Mouse (Mus musculus) mesoderm, embryonic 11.5 days (tissue): ENCODE data around the gene Atp5k.
A peak's percentile ranks its signal among the peaks of the same experiment; 100 is the strongest.

Experiments used
- DNase-seq: peaks from one replicate; pipeline ENCODE4 v3.0.0-alpha.2; 2012; ENCODE audit warnings: low read depth, low spot score

Atp5k gene

GRCm38 (mm10) chr5:108427186-108427585 is 7.1 kb downstream of the Atp5k start:
- peak; percentile 44 for DNase-seq

- DNase-seq: no peak
Measured at GRCm38 (mm10) chr5:108423427-108423826, 10.8 kb downstream of the Atp5k start.

DNA sequence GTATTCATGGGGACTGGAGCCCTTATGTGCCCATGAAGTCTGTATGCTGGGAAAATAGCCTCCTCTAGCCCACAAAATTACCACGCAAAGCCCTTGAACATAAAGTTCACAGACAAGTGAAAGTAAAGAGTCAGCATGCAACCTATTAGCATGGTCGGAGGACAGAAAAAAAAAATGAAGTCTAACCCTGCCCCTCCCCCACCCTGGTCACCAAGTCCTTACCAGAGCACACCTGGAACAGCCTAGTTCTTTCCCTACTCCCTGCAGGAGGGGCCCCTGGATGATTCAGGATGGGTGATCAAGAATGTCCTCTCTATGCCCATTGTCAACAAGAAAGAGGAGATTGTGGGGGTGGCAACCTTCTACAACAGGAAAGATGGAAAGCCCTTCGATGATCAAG is 11.5 kb downstream of the Atp5k start:
- DNase-seq: no peak

GRCm38 (mm10) chr5:108414711-108415110 is 19.5 kb downstream of the Atp5k start:
- DNase-seq: no peak

DNA sequence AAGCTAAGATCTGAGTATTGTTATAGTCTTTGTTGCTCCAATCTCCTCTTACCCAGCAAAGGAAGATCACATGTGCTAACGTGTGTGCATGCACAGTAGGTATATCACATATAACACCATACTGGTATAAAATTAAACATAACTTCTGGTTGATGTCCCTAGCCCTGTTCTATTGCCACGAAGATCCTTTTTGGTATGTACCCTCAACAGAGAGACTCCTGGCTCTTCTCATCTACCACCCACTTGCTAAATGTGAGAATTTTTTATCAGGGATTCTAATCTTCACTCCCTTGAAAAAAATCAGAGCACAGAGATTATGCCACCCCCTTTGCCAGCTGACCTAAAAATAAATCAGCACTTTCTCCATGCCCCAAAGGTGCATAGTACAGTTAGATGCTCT is 27.3 kb downstream of the Atp5k start:
- no peak for DNase-seq

DNA sequence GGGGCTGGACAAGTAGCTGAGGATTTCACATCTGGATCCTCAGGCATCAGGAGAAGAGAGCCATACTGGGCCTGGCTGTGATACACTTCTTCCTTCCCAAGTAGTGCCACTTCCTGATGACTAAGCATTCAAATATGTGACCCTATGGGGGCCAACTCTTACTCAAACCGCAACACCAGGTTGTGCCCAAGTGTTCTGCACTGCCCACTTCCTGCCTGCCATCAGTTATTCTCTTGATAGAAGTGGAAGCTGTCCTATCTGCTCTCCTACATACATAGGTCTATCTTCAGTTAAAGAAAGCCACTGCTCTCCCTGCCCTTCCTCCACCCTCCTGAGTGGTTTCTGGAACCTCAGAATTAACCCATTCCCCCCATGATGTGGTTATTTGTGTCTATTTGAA is 28.8 kb downstream of the Atp5k start:
- no peak for DNase-seq

GRCm38 (mm10) chr5:108403453-108403852 is 30.8 kb downstream of the Atp5k start:
- no peak for DNase-seq

GRCm38 (mm10) chr5:108389744-108390143 is 44.5 kb downstream of the Atp5k start:
- DNase-seq: no peak

- DNase-seq: no peak
Measured at GRCm38 (mm10) chr5:108388201-108388600, 46.0 kb downstream of the Atp5k start, which contains the start of gene Pde6b. TSS of gene Pde6b (plus strand) at chr5:108388391.

- DNase-seq: no peak
Measured at GRCm38 (mm10) chr5:108386449-108386848, 47.8 kb downstream of the Atp5k start.

- no peak for DNase-seq
Measured at GRCm38 (mm10) chr5:108385632-108386031, 48.6 kb downstream of the Atp5k start.
